Mouse (Mus musculus) embryonic fibroblast, embryonic 13.5 days (primary cell): ENCODE results near the gene Hcfc2.

Source experiments
- CTCF ChIP-seq: IDR thresholded peaks from 2 replicates; pipeline ENCODE4 v1.5.1; 2011; ENCODE audit warnings: mild to moderate bottlenecking, control low read depth, low read length, moderate library complexity, borderline replicate concordance; ENCODE audit not compliant: insufficient read depth
- POLR2A ChIP-seq: IDR thresholded peaks from 2 replicates; pipeline ENCODE4 v1.6.1; 2011; ENCODE audit warnings: low read depth, mild to moderate bottlenecking, control low read depth, low read length, moderate library complexity

DNA sequence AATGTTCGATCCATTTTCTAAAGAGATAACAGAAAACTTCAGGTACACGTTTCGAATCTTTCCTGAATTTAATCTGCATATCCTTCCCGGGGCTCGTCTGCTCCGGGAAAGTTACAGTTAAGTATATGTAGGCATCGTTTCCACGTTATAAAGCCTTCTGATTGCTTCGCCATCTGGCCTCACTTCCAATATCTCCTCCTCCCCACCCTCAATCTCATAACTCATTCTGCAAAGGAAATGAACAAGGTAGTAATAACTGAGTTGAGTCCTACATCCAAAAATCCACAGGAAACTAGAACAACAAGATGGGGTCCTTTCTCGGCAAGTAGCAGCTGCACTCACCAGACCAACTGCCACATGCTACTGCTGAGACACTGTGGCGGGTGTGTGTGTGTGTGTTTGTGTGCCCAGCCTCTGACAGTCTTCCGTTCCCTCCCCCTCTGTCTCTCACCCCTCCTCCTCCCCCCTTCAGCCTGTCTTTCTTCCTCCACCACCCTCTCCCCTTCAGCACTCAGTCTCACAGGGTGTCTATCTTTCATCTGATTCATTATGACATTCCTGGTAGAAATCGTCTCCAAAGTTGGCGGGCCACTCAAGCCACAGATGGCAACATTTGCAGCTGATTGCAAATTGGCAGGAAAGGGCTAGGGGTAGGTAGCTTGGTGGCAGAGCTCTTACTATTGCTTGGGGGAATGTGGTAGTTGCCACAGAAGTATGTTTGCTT, 33.5 kb upstream of the Hcfc2 start:
- TF ChIP-seq POLR2A, result no peak
- TF ChIP-seq CTCF, result no peak
